Mouse (Mus musculus) myocyte (in vitro differentiated cells): Measurements from ENCODE around the gene Cps1.

ENCODE experiments used
- CEBPB ChIP-seq: IDR thresholded peaks from 2 replicates; pipeline ENCODE4 v1.6.1; 2011; ENCODE audit warnings: mild to moderate bottlenecking, moderate library complexity; ENCODE audit not compliant: poor library complexity, insufficient read depth, severe bottlenecking
- E2F4 ChIP-seq: IDR thresholded peaks from one replicate; pipeline ENCODE4 v1.6.1; 2011; ENCODE audit warnings: mild to moderate bottlenecking, control low read depth, moderate library complexity; ENCODE audit not compliant: insufficient read depth
- MAX ChIP-seq: IDR thresholded peaks from one replicate; pipeline ENCODE4 v1.6.1; 2011; ENCODE audit warnings: low read depth, mild to moderate bottlenecking, control low read depth
- MYOD1 ChIP-seq, 3 experiments: IDR thresholded peaks; one replicate each; pipeline ENCODE4 v1.6.1; 2011; ENCODE audit warnings: control low read depth in 2 of 3, low read depth in 2 of 3, mild to moderate bottlenecking in 2 of 3, moderate library complexity in 1 of 3; ENCODE audit not compliant: insufficient read length in 2 of 3, control insufficient read depth in 1 of 3
- POLR2A ChIP-seq: IDR thresholded peaks from one replicate; pipeline ENCODE4 v1.6.1; 2011; ENCODE audit warnings: low read depth, mild to moderate bottlenecking, control low read depth, moderate library complexity; ENCODE audit not compliant: insufficient read length
- POLR2AphosphoS2 ChIP-seq: IDR thresholded peaks from one replicate; pipeline ENCODE4 v1.6.1; 2011; ENCODE audit warnings: low read depth, control low read depth; ENCODE audit not compliant: insufficient read length
- REST ChIP-seq: IDR thresholded peaks from one replicate; pipeline ENCODE4 v1.6.1; 2011; ENCODE audit warnings: mild to moderate bottlenecking, control low read depth, moderate library complexity; ENCODE audit not compliant: insufficient read depth, insufficient read length
- SRF ChIP-seq: IDR thresholded peaks from one replicate; pipeline ENCODE4 v1.6.1; 2011; ENCODE audit warnings: low read depth; ENCODE audit not compliant: control insufficient read depth, insufficient read length
- TCF12 ChIP-seq: IDR thresholded peaks from one replicate; pipeline ENCODE4 v1.6.1; 2011; ENCODE audit warnings: mild to moderate bottlenecking, control low read depth; ENCODE audit not compliant: poor library complexity, insufficient read depth, severe bottlenecking
- USF1 ChIP-seq: IDR thresholded peaks from one replicate; pipeline ENCODE4 v1.6.1; 2011; ENCODE audit warnings: low read depth, mild to moderate bottlenecking, control low read depth, moderate library complexity

GRCm38 (mm10) chr1:67099215-67099614, 23.6 kb upstream of the Cps1 start:
- TF ChIP-seq POLR2A (no peak), E2F4 (no peak), SRF (no peak), MAX (no peak), REST (no peak), POLR2AphosphoS2 (no peak), MYOD1 (IDR thresholded peaks at IDR 0.05; ENCODE audit: control insufficient read depth in 1 of 3, insufficient read length in 2 of 3, low read depth in 2 of 3) (no peak), TCF12 (no peak), CEBPB (no peak), USF1 (no peak)
